Mouse (Mus musculus) heart, embryonic 14.5 days (tissue): Measurements from ENCODE around the gene Mrpl51. TPM values are rescaled to one million over a fixed set of nuclear protein-coding genes. Genes with fewer than 3 reads are reported as not detected.

Experiments
- ATAC-seq: fragments of 200-750 bp; cut with Nextera tagmentation; 2 replicates; pipeline ENCODE4 v1.8.0; 2017; ENCODE audit warnings: low read depth, moderate TSS enrichment; ENCODE audit not compliant: insufficient number of reproducible peaks, insufficient read depth, low FRiP score
- H3K27ac ChIP-seq, 2 experiments: fragments of 200-500 bp in 1 of 2; fragments of 300-500 bp in 1 of 2; sonication (generic) in 1 of 2; replicated peaks in 1 of 2; 2 replicates each; pipeline ENCODE4 v1.5.1; 2012 to 2014; ENCODE audit warnings: low read depth in 2 of 2, low read length in 2 of 2, control low read depth in 1 of 2, mild to moderate bottlenecking in 1 of 2, mixed read lengths in 1 of 2; ENCODE audit not compliant: control insufficient read depth in 1 of 2, insufficient read depth in 1 of 2
- H3K27me3 ChIP-seq: fragments of 300-500 bp; sonication (generic); 2 replicates; pipeline ENCODE4 v1.6.1; 2014; ENCODE audit warnings: mild to moderate bottlenecking, low read length, control low read depth; ENCODE audit not compliant: control insufficient read depth, insufficient read depth
- H3K36me3 ChIP-seq: fragments of 300-500 bp; sonication (generic); 2 replicates; pipeline ENCODE4 v1.6.1; 2014; ENCODE audit warnings: mild to moderate bottlenecking, control low read depth, low read length, mixed read lengths; ENCODE audit not compliant: control insufficient read depth, insufficient read depth
- H3K4me1 ChIP-seq, 2 experiments: fragments of 200-500 bp in 1 of 2; fragments of 300-500 bp in 1 of 2; sonication (generic) in 1 of 2; 2 replicates each; pipeline ENCODE4 v1.6.1; 2012 to 2014; ENCODE audit warnings: low read length in 2 of 2, control low read depth in 1 of 2, mixed read lengths in 1 of 2; ENCODE audit not compliant: control insufficient read depth in 2 of 2, insufficient read depth in 2 of 2
- H3K4me2 ChIP-seq: fragments of 300-500 bp; sonication (generic); 2 replicates; pipeline ENCODE4 v1.6.1; 2014; ENCODE audit warnings: mild to moderate bottlenecking, low read length
- H3K4me3 ChIP-seq, 2 experiments: fragments of 200-500 bp in 1 of 2; fragments of 300-500 bp in 1 of 2; sonication (generic) in 1 of 2; 2 replicates each; pipeline ENCODE4 v1.5.1; 2012 to 2014; ENCODE audit warnings: low read length in 2 of 2, mild to moderate bottlenecking in 2 of 2, control low read depth in 1 of 2, low read depth in 1 of 2, moderate library complexity in 1 of 2; ENCODE audit not compliant: control insufficient read depth in 1 of 2, insufficient read depth in 1 of 2
- H3K9ac ChIP-seq: fragments of 300-500 bp; sonication (generic); 2 replicates; pipeline ENCODE4 v1.6.1; 2014; ENCODE audit warnings: mild to moderate bottlenecking, low read length
- H3K9me3 ChIP-seq: fragments of 300-500 bp; sonication (generic); 2 replicates; pipeline ENCODE4 v1.6.1; 2016; ENCODE audit warnings: low read length, control low read depth; ENCODE audit not compliant: control insufficient read depth
- WGBS: fragments of 180-500 bp; shearing (Covaris S2); extraction: QIAGEN DNeasy Blood & Tissue Kit; methylation state at CpG from one replicate; pipeline ENCODE4 v1.1.7; 2014; 5-methylcytosine and 5-hydroxymethylcytosine counted together
- polyA plus RNA-seq: library from polyadenylated mRNA; unstranded; fragments of >200 nt; fragmentation: Nextera tagmentation; extraction: Ambion mirVana; gene quantifications from 2 replicates; pipeline ENCODE4 v1.2.1, GENCODE M21; 2014

The Mrpl51 gene
- polyA plus RNA-seq, 1 experiment from 2014 or later = 264 TPM

GRCm38 (mm10) chr6:125213715-125214114 is 22.1 kb downstream of the Mrpl51 start:
- WGBS = 75% methylated on average over 6 of the region's 6 CpGs

GRCm38 (mm10) chr6:125215148-125215954 is 23.8 kb downstream of the Mrpl51 start, which contains the start of gene Vamp1:
Gene Vamp1 (plus strand): TSS chr6:125215551.
- WGBS = under 1% methylated on average over 48 of the region's 48 CpGs
- Histone ChIP-seq H3K4me1 (peaks cover 0 to 4% of the 10 kb centered on the region in 2 experiments; a peak in 1 of 4 replicates), H3K27ac (peak within 1 kb of the TSS; percentile 64 to 78), H3K4me3 (peak within 1 kb of the TSS; percentile 70 to 72), H3K9me3 (no peaks in the 10 kb centered on the region), H3K36me3 (peaks cover 12% of the 10 kb centered on the region; the same call in 1 of the 2 replicates), H3K27me3 (peaks cover 10% of the 10 kb centered on the region; the same call in 1 of the 2 replicates), H3K9ac (peak within 1 kb of the TSS; percentile 86), H3K4me2 (peak within 1 kb of the TSS; percentile 71)
- peak; percentile 95 for ATAC-seq

More at GRCm38 (mm10) chr6:125213715-125214114, 22.1 kb downstream of the Mrpl51 start:
- Histone ChIP-seq H3K9me3 (no peaks in the 10 kb centered on the region; the same call in 1 of the 2 replicates), H3K36me3 (no peaks in the 10 kb centered on the region), H3K9ac (no peak overlapping the region), H3K27me3 (peaks cover 10% of the 10 kb centered on the region; the same call in 1 of the 2 replicates), H3K4me2 (no peak overlapping the region), H3K4me1 (peaks cover 0 to 4% of the 10 kb centered on the region in 2 experiments; a peak in 1 of 4 replicates), H3K4me3 (no peak overlapping the region), H3K27ac (no peak overlapping the region)
- ATAC-seq = no peak

GRCm38 (mm10) chr6:125216898-125217297 is 25.3 kb downstream of the Mrpl51 start:
- no peak for ATAC-seq
- Histone ChIP-seq H3K27me3 (peaks cover 10% of the 10 kb centered on the region; the same call in 1 of the 2 replicates), H3K4me3 (no peak overlapping the region), H3K36me3 (peaks cover 15% of the 10 kb centered on the region; the same call in 1 of the 2 replicates), H3K27ac (no peak overlapping the region), H3K9ac (no peak overlapping the region), H3K4me2 (no peak overlapping the region; the same call in 1 of the 2 replicates), H3K4me1 (peaks cover 0 to 4% of the 10 kb centered on the region in 2 experiments; a peak in 1 of 4 replicates), H3K9me3 (no peaks in the 10 kb centered on the region)
- WGBS = 46% methylated on average over 2 of the region's 2 CpGs

- H3K36me3 ChIP-seq = peaks cover 15% of the 10 kb centered on the region; the same call in 1 of the 2 replicates
- no peak overlapping the region for H3K9ac ChIP-seq
- ATAC-seq = no peak
- H3K9me3 ChIP-seq = no peaks in the 10 kb centered on the region
- WGBS = 83% methylated on average over 11 of the region's 11 CpGs
- H3K27me3 ChIP-seq = peaks cover 10% of the 10 kb centered on the region; the same call in 1 of the 2 replicates
- H3K4me2 ChIP-seq = no peak overlapping the region
- peaks cover 0 to 7% of the 10 kb centered on the region in 2 experiments; a peak in 2 of 4 replicates for H3K4me1 ChIP-seq
- no peak overlapping the region for H3K4me3 ChIP-seq
- H3K27ac ChIP-seq = no peak overlapping the region
Observed at GRCm38 (mm10) chr6:125217899-125218298, 26.3 kb downstream of the Mrpl51 start.

- no peak overlapping the region for H3K4me3 ChIP-seq
- no peak overlapping the region for H3K27ac ChIP-seq
- peaks cover 1% of the 10 kb centered on the region; the same call in 1 of the 2 replicates for H3K27me3 ChIP-seq
- ATAC-seq = no peak
- no peak overlapping the region for H3K4me2 ChIP-seq
- WGBS = 76% methylated on average over 4 of the region's 4 CpGs
- no peak overlapping the region for H3K9ac ChIP-seq
- H3K4me1 ChIP-seq = peaks cover 0 to 7% of the 10 kb centered on the region in 2 experiments; a peak in 2 of 4 replicates
- H3K36me3 ChIP-seq = peaks cover 22% of the 10 kb centered on the region
- no peaks in the 10 kb centered on the region for H3K9me3 ChIP-seq
Observed at GRCm38 (mm10) chr6:125218963-125219362, 27.4 kb downstream of the Mrpl51 start.

- Histone ChIP-seq H3K4me3 (no peak overlapping the region), H3K36me3 (peaks cover 25% of the 10 kb centered on the region), H3K27ac (no peak overlapping the region), H3K4me1 (peaks cover 0 to 4% of the 10 kb centered on the region in 2 experiments; a peak in 2 of 4 replicates), H3K9ac (no peak overlapping the region), H3K9me3 (no peaks in the 10 kb centered on the region), H3K27me3 (no peaks in the 10 kb centered on the region), H3K4me2 (no peak overlapping the region)
- no peak for ATAC-seq
- WGBS = 88% methylated on average over 20 of the region's 20 CpGs
Observed at GRCm38 (mm10) chr6:125221115-125221745, 29.6 kb downstream of the Mrpl51 start.

- Histone ChIP-seq H3K9me3 (no peaks in the 10 kb centered on the region), H3K4me3 (no peak overlapping the region), H3K4me2 (no peak overlapping the region), H3K9ac (no peak overlapping the region), H3K27ac (no peak overlapping the region), H3K27me3 (no peaks in the 10 kb centered on the region), H3K36me3 (peaks cover 25% of the 10 kb centered on the region), H3K4me1 (peaks cover 0 to 3% of the 10 kb centered on the region in 2 experiments; a peak in 1 of 4 replicates)
- no peak for ATAC-seq
- 37% methylated on average over 2 of the region's 2 CpGs for WGBS
Observed at GRCm38 (mm10) chr6:125222146-125222545, 30.5 kb downstream of the Mrpl51 start.
